Mouse (Mus musculus) liver, embryonic 18 days (tissue): ENCODE results near the gene Polr1e. TPM values are rescaled to one million over a fixed set of nuclear protein-coding genes. Genes with fewer than 3 reads are reported as not detected.

Experiments used
- polyA plus RNA-seq: library from polyadenylated mRNA; depleted of rRNA; stranded (reverse); fragments of >200 nt; gene quantifications from 2 replicates; pipeline ENCODE4 v1.2.3, GENCODE M21; 2012; rRNA removed

Polr1e gene
- polyA plus RNA-seq = 5.0 and 5.2 TPM in 2 replicates

GRCm38 (mm10) chr4:45018452-45018980 lies at the start of gene Polr1e:
Gene Polr1e, plus strand, starts transcription at chr4:45018583.

GRCm38 (mm10) chr4:44981280-44981973 lies 37.0 kb upstream of the Polr1e start, which contains the start of gene Grhpr:
Gene Grhpr, plus strand, starts transcription at chr4:44981395.

GRCm38 (mm10) chr4:45012105-45012975 lies 6.0 kb upstream of the Polr1e start, which contains the start of gene Zbtb5:
Gene Zbtb5, minus strand, starts transcription at chr4:45012412.

GRCm38 (mm10) chr4:45084021-45084894 lies 65.9 kb downstream of the Polr1e start, which contains the start of gene Fbxo10:
Gene Fbxo10, minus strand, starts transcription at chr4:45084604.

Other genes with a start within 250 kb of the Polr1e start
- gene Grhpr, start 37.2 kb upstream of the Polr1e start, polyA plus RNA-seq = 231 and 248 TPM in 2 replicates
- 3.9 and 4.0 TPM in 2 replicates for gene Zbtb5, start 6.2 kb upstream of the Polr1e start, polyA plus RNA-seq
- gene Fbxo10, start 66.0 kb downstream of the Polr1e start, polyA plus RNA-seq = 3.0 and 3.9 TPM in 2 replicates
- gene Tomm5, start 89.5 kb downstream of the Polr1e start, polyA plus RNA-seq = 99.6 and 109 TPM in 2 replicates
- gene Frmpd1, start 166.3 kb downstream of the Polr1e start, polyA plus RNA-seq = 0.06 and 0.07 TPM in 2 replicates